Mouse (Mus musculus): ENCODE measurements around the gene Sult2b1. TPM values are rescaled to one million over a fixed set of nuclear protein-coding genes. Genes with fewer than 3 reads are reported as not detected.
A peak's percentile ranks its signal among the peaks of the same experiment; 100 is the strongest.

Sult2b1 gene
- polyA plus RNA-seq, 1 experiment from 2014 or later = 7.9 TPM

- Histone ChIP-seq H3K9me3 (ENCODE audit: control insufficient read depth, low read length) (no peaks in the 10 kb centered on the region), H3K36me3 (ENCODE audit: control insufficient read depth, insufficient read depth, low read length) (no peaks in the 10 kb centered on the region), H3K27me3 (ENCODE audit: control insufficient read depth, insufficient read depth, low read depth, low read length) (no peaks in the 10 kb centered on the region), H3K4me2 (ENCODE audit: low read depth, low read length) (no peak overlapping the region), H3K4me3 (ENCODE audit: low read length) (no peak overlapping the region), H3K9ac (ENCODE audit: low read length) (no peak overlapping the region), H3K27ac (ENCODE audit: low read length) (no peak overlapping the region), H3K4me1 (replicated peaks; ENCODE audit: control insufficient read depth, insufficient read depth, low read length) (peaks cover 6% of the 10 kb centered on the region; the same call in 1 of the 2 replicates)
- WGBS = 24% methylated on average over 2 of the region's 2 CpGs
- ATAC-seq (ENCODE audit: low read depth) = peak; percentile 34; the same call in 1 of the 2 replicates
Observed at GRCm38 (mm10) chr7:45744387-45744786, 40.1 kb downstream of the Sult2b1 start.

DNA sequence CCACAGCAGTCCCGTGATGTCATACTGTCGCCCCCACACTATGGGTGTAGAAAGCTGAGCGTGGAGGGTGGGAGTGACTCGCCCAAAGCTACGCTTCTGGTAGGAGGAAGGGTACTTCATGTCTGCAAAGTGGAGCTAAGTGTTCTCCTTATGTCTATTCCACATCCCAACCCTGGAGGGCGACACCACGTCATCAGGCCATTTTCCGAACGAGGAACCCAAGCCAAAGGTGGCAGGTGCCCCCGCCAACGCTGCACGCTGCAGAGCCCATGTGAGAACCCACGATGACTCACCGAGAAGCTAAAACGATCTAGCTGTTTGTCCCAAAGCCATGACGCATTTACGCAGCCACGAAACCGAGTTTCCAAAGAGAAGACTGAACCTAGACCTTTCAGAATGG, 42.1 kb downstream of the Sult2b1 start:
- Histone ChIP-seq H3K9me3 (ENCODE audit: control insufficient read depth, low read length) (no peaks in the 10 kb centered on the region), H3K4me2 (ENCODE audit: low read depth, low read length) (peak overlapping the region; percentile 50), H3K9ac (ENCODE audit: low read length) (peak overlapping the region; percentile 16), H3K27me3 (ENCODE audit: control insufficient read depth, insufficient read depth, low read depth, low read length) (no peaks in the 10 kb centered on the region), H3K4me3 (ENCODE audit: low read length) (peak overlapping the region; percentile 35), H3K27ac (ENCODE audit: low read length) (no peak overlapping the region), H3K4me1 (replicated peaks; ENCODE audit: control insufficient read depth, insufficient read depth, low read length) (0 out of 2 replicates have a peak, but pooled peaks cover 3% of the 10 kb centered on the region), H3K36me3 (ENCODE audit: control insufficient read depth, insufficient read depth, low read length) (no peaks in the 10 kb centered on the region)
- peak; percentile 21; the same call in 1 of the 2 replicates for ATAC-seq (ENCODE audit: low read depth)
- 24% methylated on average over 19 of the region's 19 CpGs for WGBS

DNA sequence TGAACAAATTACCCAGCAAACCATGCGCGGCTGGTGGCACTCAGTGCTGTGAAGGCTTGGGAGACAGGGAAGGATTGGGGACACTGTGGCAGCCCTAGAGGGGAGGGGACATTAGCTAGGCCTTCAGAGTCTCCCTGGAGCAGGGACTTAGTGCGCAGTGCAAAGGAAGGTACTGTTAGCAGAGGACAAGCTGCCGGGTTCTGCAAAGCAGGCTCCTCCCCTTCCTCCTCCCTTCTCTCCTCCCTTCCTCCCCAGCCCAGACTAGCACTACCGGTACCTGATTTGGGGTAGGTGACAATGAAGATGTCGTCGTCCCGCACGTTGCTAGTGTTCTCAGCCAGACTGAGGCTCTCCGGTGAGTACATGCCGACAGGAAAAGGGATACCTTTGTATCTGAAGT, 42.7 kb downstream of the Sult2b1 start:
- Histone ChIP-seq H3K27ac (ENCODE audit: low read length) (no peak overlapping the region), H3K4me2 (ENCODE audit: low read depth, low read length) (peak overlapping the region; percentile 50), H3K36me3 (ENCODE audit: control insufficient read depth, insufficient read depth, low read length) (no peaks in the 10 kb centered on the region), H3K9ac (ENCODE audit: low read length) (peak overlapping the region; percentile 16), H3K4me3 (ENCODE audit: low read length) (peak overlapping the region; percentile 35), H3K27me3 (ENCODE audit: control insufficient read depth, insufficient read depth, low read depth, low read length) (no peaks in the 10 kb centered on the region), H3K4me1 (replicated peaks; ENCODE audit: control insufficient read depth, insufficient read depth, low read length) (0 out of 2 replicates have a peak, but pooled peaks cover 3% of the 10 kb centered on the region), H3K9me3 (ENCODE audit: control insufficient read depth, low read length) (no peaks in the 10 kb centered on the region)
- 20% methylated on average over 11 of the region's 11 CpGs for WGBS
- peak; percentile 59 for ATAC-seq (ENCODE audit: low read depth)

DNA sequence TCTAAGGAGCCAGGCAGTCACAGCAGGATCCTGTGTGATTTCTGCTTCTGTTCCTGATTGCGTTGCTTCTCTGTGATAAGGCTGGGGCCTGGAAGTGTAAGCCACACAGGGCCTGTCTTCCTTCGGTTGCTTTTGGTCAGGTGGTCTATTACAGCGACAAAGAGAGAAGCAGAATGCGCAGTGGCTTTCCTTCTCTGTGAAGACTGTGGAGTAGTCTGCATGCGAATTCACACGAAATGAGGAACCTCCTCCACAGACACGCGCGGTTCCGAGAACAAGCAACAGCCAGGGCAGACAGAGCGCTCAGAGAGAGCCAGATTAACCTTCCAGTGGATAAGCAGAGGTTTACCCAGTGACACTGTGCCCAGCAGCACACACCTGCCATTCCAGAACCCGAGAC, 43.2 kb downstream of the Sult2b1 start:
- Histone ChIP-seq H3K27me3 (ENCODE audit: control insufficient read depth, insufficient read depth, low read depth, low read length) (no peaks in the 10 kb centered on the region), H3K27ac (ENCODE audit: low read length) (no peak overlapping the region), H3K4me2 (ENCODE audit: low read depth, low read length) (peak overlapping the region; percentile 50; the same call in 1 of the 2 replicates), H3K9ac (ENCODE audit: low read length) (no peak overlapping the region; the same call in 1 of the 2 replicates), H3K9me3 (ENCODE audit: control insufficient read depth, low read length) (no peaks in the 10 kb centered on the region), H3K36me3 (ENCODE audit: control insufficient read depth, insufficient read depth, low read length) (no peaks in the 10 kb centered on the region), H3K4me3 (ENCODE audit: low read length) (no peak overlapping the region), H3K4me1 (replicated peaks; ENCODE audit: control insufficient read depth, insufficient read depth, low read length) (0 out of 2 replicates have a peak, but pooled peaks cover 3% of the 10 kb centered on the region)
- 73% methylated on average over 12 of the region's 12 CpGs for WGBS
- ATAC-seq (ENCODE audit: low read depth) = no peak

- Histone ChIP-seq H3K4me1 (replicated peaks; ENCODE audit: control insufficient read depth, insufficient read depth, low read length) (0 out of 2 replicates have a peak, but pooled peaks cover 3% of the 10 kb centered on the region), H3K9ac (ENCODE audit: low read length) (no peak overlapping the region), H3K27me3 (ENCODE audit: control insufficient read depth, insufficient read depth, low read depth, low read length) (no peaks in the 10 kb centered on the region), H3K4me2 (ENCODE audit: low read depth, low read length) (no peak overlapping the region), H3K36me3 (ENCODE audit: control insufficient read depth, insufficient read depth, low read length) (no peaks in the 10 kb centered on the region), H3K4me3 (ENCODE audit: low read length) (no peak overlapping the region), H3K27ac (ENCODE audit: low read length) (no peak overlapping the region), H3K9me3 (ENCODE audit: control insufficient read depth, low read length) (no peaks in the 10 kb centered on the region)
- no peak for ATAC-seq (ENCODE audit: low read depth)
- 52% methylated on average over 10 of the region's 10 CpGs for WGBS
Observed at GRCm38 (mm10) chr7:45739820-45740219, 44.6 kb downstream of the Sult2b1 start.

DNA sequence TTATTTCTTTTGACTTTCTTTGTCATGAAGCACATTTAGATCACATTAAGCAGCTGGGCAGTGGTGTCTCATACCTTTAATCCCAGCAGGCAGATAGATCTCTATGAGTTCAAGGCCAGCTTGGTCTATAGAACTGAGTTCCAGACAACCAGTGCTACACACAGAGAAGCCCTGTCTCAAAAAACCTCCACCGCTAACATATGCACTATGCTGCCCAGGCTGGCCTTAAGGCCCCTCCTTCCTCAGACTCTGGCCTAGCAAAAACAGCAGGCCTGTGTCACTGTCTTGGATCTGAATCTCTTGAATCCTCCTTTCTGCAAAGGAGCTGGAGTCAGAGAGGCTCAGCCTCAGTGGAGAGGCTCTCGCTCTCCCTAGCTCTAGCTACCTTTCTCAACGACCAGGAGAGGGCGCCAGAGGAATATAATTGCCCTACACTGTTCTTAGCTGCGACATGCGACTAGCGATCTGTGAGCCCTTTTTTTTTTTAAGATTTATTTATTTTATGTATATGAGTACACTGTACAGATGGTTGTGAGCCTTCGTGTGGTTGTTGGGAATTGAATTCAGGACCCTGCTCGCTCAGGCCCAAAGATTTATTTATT, 45.2 kb downstream of the Sult2b1 start:
- WGBS = 7% methylated on average over 9 of the region's 9 CpGs
- H3K27me3 ChIP-seq (ENCODE audit: control insufficient read depth, insufficient read depth, low read depth, low read length) = no peaks in the 10 kb centered on the region
- no peak overlapping the region for H3K9ac ChIP-seq (ENCODE audit: low read length)
- H3K27ac ChIP-seq (ENCODE audit: low read length) = no peak overlapping the region
- no peak overlapping the region for H3K4me2 ChIP-seq (ENCODE audit: low read depth, low read length)
- no peak overlapping the region for H3K4me3 ChIP-seq (ENCODE audit: low read length)
- 0 out of 2 replicates have a peak, but pooled peaks cover 3% of the 10 kb centered on the region for H3K4me1 ChIP-seq (replicated peaks; ENCODE audit: control insufficient read depth, insufficient read depth, low read length)
- peak; percentile 84 for ATAC-seq (ENCODE audit: low read depth)
- no peaks in the 10 kb centered on the region for H3K9me3 ChIP-seq (ENCODE audit: control insufficient read depth, low read length)
- H3K36me3 ChIP-seq (ENCODE audit: control insufficient read depth, insufficient read depth, low read length) = no peaks in the 10 kb centered on the region

GRCm38 (mm10) chr7:45733477-45733876, 51.0 kb downstream of the Sult2b1 start:
- no peak overlapping the region for H3K27ac ChIP-seq (ENCODE audit: low read length)
- no peaks in the 10 kb centered on the region for H3K9me3 ChIP-seq (ENCODE audit: control insufficient read depth, low read length)
- no peak overlapping the region for H3K4me3 ChIP-seq (ENCODE audit: low read length)
- H3K36me3 ChIP-seq (ENCODE audit: control insufficient read depth, insufficient read depth, low read length) = 0 out of 2 replicates have a peak, but pooled peaks cover 3% of the 10 kb centered on the region
- no peaks in the 10 kb centered on the region for H3K27me3 ChIP-seq (ENCODE audit: control insufficient read depth, insufficient read depth, low read depth, low read length)
- H3K4me1 ChIP-seq (replicated peaks; ENCODE audit: control insufficient read depth, insufficient read depth, low read length) = no peaks in the 10 kb centered on the region
- no peak for ATAC-seq (ENCODE audit: low read depth)
- H3K4me2 ChIP-seq (ENCODE audit: low read depth, low read length) = no peak overlapping the region
- no peak overlapping the region for H3K9ac ChIP-seq (ENCODE audit: low read length)
- WGBS = 74% methylated on average over 5 of the region's 5 CpGs

DNA sequence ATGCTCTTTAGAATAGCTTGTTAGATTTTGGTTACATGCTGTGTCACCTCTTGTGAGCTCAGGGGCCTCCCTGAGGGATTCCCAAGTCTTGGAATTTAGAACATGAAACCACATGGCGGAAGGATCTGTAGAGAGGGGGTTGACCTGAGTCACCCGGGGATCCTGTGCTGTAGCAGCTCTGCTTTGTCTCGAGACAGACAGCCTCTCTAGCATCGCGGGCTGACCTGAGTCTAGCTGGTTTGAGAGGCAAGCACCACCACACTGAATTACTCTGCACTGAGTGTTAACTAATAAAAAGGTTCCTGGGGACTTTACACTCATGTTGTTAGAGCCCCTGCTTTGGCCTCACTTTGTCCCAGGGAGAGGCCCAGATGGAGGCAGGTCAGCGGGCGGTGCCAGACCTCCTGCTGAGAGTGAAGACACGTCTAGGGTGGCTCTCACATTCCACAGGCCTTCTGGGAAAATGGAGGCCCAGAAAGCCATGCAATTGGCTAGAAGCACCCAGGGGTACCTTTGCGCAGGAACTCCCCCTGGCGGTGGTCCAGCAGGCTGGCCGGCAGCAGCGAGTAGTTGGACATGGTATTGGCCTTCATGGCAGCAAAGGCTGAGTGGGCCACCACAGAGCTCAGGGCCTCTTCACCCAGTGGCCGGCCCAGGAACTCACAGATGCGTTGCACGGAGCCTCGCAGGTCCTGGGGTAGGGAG, 53.6 kb downstream of the Sult2b1 start:
- Histone ChIP-seq H3K27ac (ENCODE audit: low read length) (no peak overlapping the region), H3K9me3 (ENCODE audit: control insufficient read depth, low read length) (no peaks in the 10 kb centered on the region), H3K27me3 (ENCODE audit: control insufficient read depth, insufficient read depth, low read depth, low read length) (no peaks in the 10 kb centered on the region), H3K4me1 (replicated peaks; ENCODE audit: control insufficient read depth, insufficient read depth, low read length) (no peaks in the 10 kb centered on the region), H3K9ac (ENCODE audit: low read length) (no peak overlapping the region), H3K36me3 (ENCODE audit: control insufficient read depth, insufficient read depth, low read length) (0 out of 2 replicates have a peak, but pooled peaks cover 8% of the 10 kb centered on the region), H3K4me2 (ENCODE audit: low read depth, low read length) (no peak overlapping the region), H3K4me3 (ENCODE audit: low read length) (no peak overlapping the region)
- peak; percentile 26; the same call in 1 of the 2 replicates for ATAC-seq (ENCODE audit: low read depth)
- 19% methylated on average over 16 of the region's 16 CpGs for WGBS

GRCm38 (mm10) chr7:45727625-45728024, 56.8 kb downstream of the Sult2b1 start:
- no peaks in the 10 kb centered on the region for H3K4me1 ChIP-seq (replicated peaks; ENCODE audit: control insufficient read depth, insufficient read depth, low read length)
- H3K4me3 ChIP-seq (ENCODE audit: low read length) = no peak overlapping the region
- H3K27me3 ChIP-seq (ENCODE audit: control insufficient read depth, insufficient read depth, low read depth, low read length) = no peaks in the 10 kb centered on the region
- WGBS = 55% methylated on average over 3 of the region's 3 CpGs
- H3K27ac ChIP-seq (ENCODE audit: low read length) = no peak overlapping the region
- no peaks in the 10 kb centered on the region for H3K9me3 ChIP-seq (ENCODE audit: control insufficient read depth, low read length)
- no peak overlapping the region for H3K4me2 ChIP-seq (ENCODE audit: low read depth, low read length)
- ATAC-seq (ENCODE audit: low read depth) = no peak
- peaks cover 22% of the 10 kb centered on the region for H3K36me3 ChIP-seq (ENCODE audit: control insufficient read depth, insufficient read depth, low read length)
- no peak overlapping the region for H3K9ac ChIP-seq (ENCODE audit: low read length)

Measured in lung, embryonic 16.5 days (tissue).